In the genomic region with DNA sequence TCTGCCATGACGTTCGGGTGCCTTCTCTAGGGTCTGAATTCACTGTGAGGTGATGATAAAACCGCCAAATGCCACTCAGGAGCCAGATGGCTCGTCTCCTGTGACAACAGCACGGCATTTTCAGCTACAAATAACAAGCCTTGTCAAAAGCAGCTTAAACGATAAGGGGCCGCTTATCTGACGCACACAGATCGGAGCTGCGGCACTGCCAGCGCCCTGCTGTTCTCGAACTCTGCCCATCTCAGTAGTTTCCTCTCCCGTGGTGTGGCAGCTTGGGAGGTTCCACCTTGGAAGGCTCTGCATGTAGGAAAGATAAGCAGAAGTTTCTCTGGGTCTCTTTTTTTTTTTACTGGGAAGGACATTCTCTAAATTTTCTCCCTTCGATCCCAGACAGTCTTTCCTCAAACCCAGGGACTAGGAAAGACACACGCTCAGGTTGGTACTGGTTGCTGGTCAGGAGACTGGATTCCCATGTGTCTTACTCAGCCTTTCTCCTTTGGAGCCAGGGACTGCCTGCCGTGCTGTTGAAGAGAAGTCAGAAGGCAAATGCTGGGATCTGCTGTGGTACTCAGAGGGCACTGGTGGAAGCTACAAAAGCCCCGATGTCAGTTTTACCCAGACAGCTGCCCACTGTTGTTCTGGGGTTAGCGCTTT, we compare ENCODE assay signal across 12 mouse cellular contexts.
DNase-seq lines count a peak whose midpoint lies in the region; ATAC-seq lines count a peak whose summit lies in the region.
"Had no signal": no experiment of that assay in that cellular context is flagged by ENCODE, and none has a peak within 500 bp of the region (broad histone marks: within the 10 kb centered on the region; RNA-seq: fewer than 3 reads in every experiment).

No protein-coding gene starts in this region.

- WGBS in hindbrain, embryonic 16.5 days, result 53% methylated on average over 18 of the region's 18 CpGs
- 67% methylated on average over 18 of the region's 18 CpGs for WGBS in hindbrain, embryonic 12.5 days
- 38% methylated on average over 18 of the region's 18 CpGs for WGBS in liver, embryonic 11.5 days

- H3K4me2 ChIP-seq in hindbrain, embryonic 16.5 days (ENCODE audit: low read length), result peak overlapping the region; percentile 3; the same call in 1 of the 2 replicates
- no peak overlapping the region for H3K4me2 ChIP-seq in hindbrain, embryonic 12.5 days (replicated peaks)
- peak overlapping the region; percentile 56 for H3K4me2 ChIP-seq in liver, embryonic 11.5 days

- no peak overlapping the region for H3K4me3 ChIP-seq in hindbrain, embryonic 16.5 days (ENCODE audit: low read length)
- H3K4me3 ChIP-seq in hindbrain, embryonic 12.5 days, result no peak overlapping the region
- no peak overlapping the region for H3K4me3 ChIP-seq in liver, embryonic 11.5 days (ENCODE audit: low read depth, low read length)

- ATAC-seq in hindbrain, embryonic 16.5 days, result 0 out of 2 replicates have a peak, but pooled peaks have one; percentile 11
- no peak for ATAC-seq in hindbrain, embryonic 12.5 days (ENCODE audit: low FRiP score)
- peak; percentile 95 for ATAC-seq in liver, embryonic 11.5 days (replicated peaks; ENCODE audit: low FRiP score)

- H3K9me3 ChIP-seq in hindbrain, embryonic 16.5 days (ENCODE audit: control insufficient read depth, low read length), result no peaks in the 10 kb centered on the region
- no peaks in the 10 kb centered on the region; the same call in 1 of the 2 replicates for H3K9me3 ChIP-seq in hindbrain, embryonic 12.5 days (replicated peaks)
- no peaks in the 10 kb centered on the region for H3K9me3 ChIP-seq in liver, embryonic 11.5 days (ENCODE audit: control insufficient read depth, low read length)

- H3K27ac ChIP-seq in hindbrain, embryonic 16.5 days (ENCODE audit: low read depth, low read length), result no peak overlapping the region
- no peak overlapping the region for H3K27ac ChIP-seq in hindbrain, embryonic 12.5 days
- H3K27ac ChIP-seq in liver, embryonic 11.5 days (ENCODE audit: low read depth, low read length), result peak overlapping the region; percentile 92
- H3K27ac ChIP-seq: kidney, postnatal 0 days had no signal

- no peak overlapping the region for H3K9ac ChIP-seq in hindbrain, embryonic 16.5 days (ENCODE audit: low read depth, low read length)
- H3K9ac ChIP-seq in hindbrain, embryonic 12.5 days, result no peak overlapping the region
- H3K9ac ChIP-seq in liver, embryonic 11.5 days (ENCODE audit: low read depth, low read length), result peak overlapping the region; percentile 46; the same call in 1 of the 2 replicates

- DNase-seq in cerebellum, postnatal 10 days, result peak; percentile 47 to 65
- no peak for DNase-seq in cerebellum, adult 9-11 months
- DNase-seq in MEL-GATA-1-ER (ENCODE audit: extremely low read depth, low read depth), result peak; percentile 84
- DNase-seq in liver, embryonic 11.5 days (ENCODE audit: low spot score), result peak; percentile 45
- no peak for DNase-seq in right cerebral cortex, postnatal 36 days (ENCODE audit: low spot score in 2 of 2)
- DNase-seq in right cerebral cortex, postnatal 25 days, result no peak
- DNase-seq: adrenal gland, adult 2 months; heart, postnatal 14 days; thymus, postnatal 4 days had no signal

- H3K27me3 ChIP-seq in hindbrain, embryonic 16.5 days (replicated peaks; ENCODE audit: control insufficient read depth, insufficient read depth, low read length), result no peaks in the 10 kb centered on the region
- H3K27me3 ChIP-seq in hindbrain, embryonic 12.5 days, result no peaks in the 10 kb centered on the region
- no peaks in the 10 kb centered on the region for H3K27me3 ChIP-seq in liver, embryonic 11.5 days (replicated peaks; ENCODE audit: control insufficient read depth, insufficient read depth, low read length)

- H3K4me1 ChIP-seq in hindbrain, embryonic 16.5 days (ENCODE audit: control insufficient read depth, insufficient read depth, low read depth, low read length), result no peaks in the 10 kb centered on the region; the same call in none of the 2 replicates
- no peaks in the 10 kb centered on the region for H3K4me1 ChIP-seq in hindbrain, embryonic 12.5 days
- H3K4me1 ChIP-seq in liver, embryonic 11.5 days (replicated peaks; ENCODE audit: control insufficient read depth, insufficient read depth, low read length), result no peaks in the 10 kb centered on the region

- no peaks in the 10 kb centered on the region for H3K36me3 ChIP-seq in hindbrain, embryonic 16.5 days (ENCODE audit: control insufficient read depth, insufficient read depth, low read length)
- no peaks in the 10 kb centered on the region for H3K36me3 ChIP-seq in hindbrain, embryonic 12.5 days
- H3K36me3 ChIP-seq in liver, embryonic 11.5 days (ENCODE audit: control insufficient read depth, insufficient read depth, low read length), result no peaks in the 10 kb centered on the region

Comparison
In these comparisons a context has a peak if more than half of its experiments do, and no peak if none do; other contexts are left out.
1. DNase-seq: peak in cerebellum, postnatal 10 days (2 of 2), MEL-GATA-1-ER (single experiment) and liver, embryonic 11.5 days (single experiment); none in cerebellum, adult 9-11 months (single experiment), right cerebral cortex, postnatal 36 days (0 of 2) and right cerebral cortex, postnatal 25 days (single experiment).